Mouse (Mus musculus) spleen, embryonic (tissue): ENCODE measurements around the gene 4933417A18Rik.
"Not testable (repeated sequence)": the region's sequence is repeated elsewhere in the genome, so short reads cannot be mapped to it uniquely, and the experiment has no call there.

Experiments
- CTCF ChIA-PET: fragments of 350-600 bp; sonication (Branson Sonifier 250); formaldehyde crosslinking; loops from one replicate; lab custom pipeline; 2022; lab: Charles Lee

Gene 4933417A18Rik

GRCm38 (mm10) chr13:34924210-34924609 lies at the start of gene 4933417A18Rik, which contains the start of gene Fam217a:
4933417A18Rik (plus strand) TSS chr13:34924409.
Fam217a (minus strand) TSS chr13:34924310.
- CTCF ChIA-PET: no interaction called here

- CTCF ChIA-PET: interaction anchor here (0.6 to 0.7 kb wide), 4 partner anchors 85 to 952 kb away, joined by 3 to 7 read pairs (median 4); no protein-coding TSS in a partner anchor
These were observed 49.5 kb upstream of the 4933417A18Rik start for GRCm38 (mm10) chr13:34874736-34875135.

GRCm38 (mm10) chr13:34875166-34875710 lies 49.0 kb upstream of the 4933417A18Rik start, which contains the start of gene Prpf4b:
Prpf4b (plus strand) TSS chr13:34875302.
- CTCF ChIA-PET: interaction anchor here (0.6 to 0.7 kb wide), 4 partner anchors 84 to 953 kb away, joined by 3 to 7 read pairs (median 4); no protein-coding TSS in a partner anchor

- CTCF ChIA-PET: interaction anchor here (0.5 to 0.6 kb wide), 2 partner anchors 39 to 476 kb away, joined by 4 to 5 read pairs; no protein-coding TSS in a partner anchor
These were observed 48.3 kb upstream of the 4933417A18Rik start for GRCm38 (mm10) chr13:34875741-34876445.

GRCm38 (mm10) chr13:34876481-34876880 lies 47.7 kb upstream of the 4933417A18Rik start:
- CTCF ChIA-PET: interaction anchor here (0.5 to 0.6 kb wide), 2 partner anchors 40 to 477 kb away, joined by 4 to 5 read pairs; no protein-coding TSS in a partner anchor

GRCm38 (mm10) chr13:34892871-34893270 lies 31.3 kb upstream of the 4933417A18Rik start:
- CTCF ChIA-PET: no interaction called here

GRCm38 (mm10) chr13:34914614-34915013 lies 9.6 kb upstream of the 4933417A18Rik start:
- CTCF ChIA-PET: no interaction called here

- CTCF ChIA-PET: no interaction called here
These were observed 7.6 kb upstream of the 4933417A18Rik start for GRCm38 (mm10) chr13:34916520-34917167.

GRCm38 (mm10) chr13:34934931-34935644 lies 10.9 kb downstream of the 4933417A18Rik start:
- CTCF ChIA-PET: no interaction called here

- CTCF ChIA-PET: no interaction called here
These were observed 18.2 kb downstream of the 4933417A18Rik start for GRCm38 (mm10) chr13:34942370-34942769.

- CTCF ChIA-PET: not testable (repeated sequence)
These were observed 27.2 kb downstream of the 4933417A18Rik start for GRCm38 (mm10) chr13:34951437-34951836.

- CTCF ChIA-PET: interaction anchor here (0.5 kb wide), 1 partner anchor 1024 kb away, joined by 24 read pairs; no protein-coding TSS in a partner anchor
These were observed 32.7 kb downstream of the 4933417A18Rik start for GRCm38 (mm10) chr13:34956901-34957300.

- CTCF ChIA-PET: not testable (repeated sequence)
These were observed 33.9 kb downstream of the 4933417A18Rik start for GRCm38 (mm10) chr13:34958158-34958557.

- CTCF ChIA-PET: no interaction called here
These were observed 37.0 kb downstream of the 4933417A18Rik start for GRCm38 (mm10) chr13:34960996-34961770.

GRCm38 (mm10) chr13:34963511-34964397 lies 39.5 kb downstream of the 4933417A18Rik start, which contains the start of gene Eci3:
Eci3 (minus strand) TSS chr13:34963810.
- CTCF ChIA-PET: no interaction called here

GRCm38 (mm10) chr13:34964419-34964818 lies 40.2 kb downstream of the 4933417A18Rik start:
- CTCF ChIA-PET: no interaction called here

GRCm38 (mm10) chr13:34964866-34965265 lies 40.7 kb downstream of the 4933417A18Rik start:
- CTCF ChIA-PET: no interaction called here

- CTCF ChIA-PET: not testable (repeated sequence)
These were observed 41.4 kb downstream of the 4933417A18Rik start for GRCm38 (mm10) chr13:34965647-34966046.

- CTCF ChIA-PET: not testable (repeated sequence)
These were observed 48.2 kb downstream of the 4933417A18Rik start for GRCm38 (mm10) chr13:34972456-34972855.
